Mouse (Mus musculus): ENCODE results near the gene Gm20388. TPM values are rescaled to one million over a fixed set of nuclear protein-coding genes. Genes with fewer than 3 reads are reported as not detected.
A peak's percentile ranks its signal among the peaks of the same experiment; 100 is the strongest.

Gene Gm20388
- polyA plus RNA-seq, 1 experiment from 2014 or later, result not detected

DNA sequence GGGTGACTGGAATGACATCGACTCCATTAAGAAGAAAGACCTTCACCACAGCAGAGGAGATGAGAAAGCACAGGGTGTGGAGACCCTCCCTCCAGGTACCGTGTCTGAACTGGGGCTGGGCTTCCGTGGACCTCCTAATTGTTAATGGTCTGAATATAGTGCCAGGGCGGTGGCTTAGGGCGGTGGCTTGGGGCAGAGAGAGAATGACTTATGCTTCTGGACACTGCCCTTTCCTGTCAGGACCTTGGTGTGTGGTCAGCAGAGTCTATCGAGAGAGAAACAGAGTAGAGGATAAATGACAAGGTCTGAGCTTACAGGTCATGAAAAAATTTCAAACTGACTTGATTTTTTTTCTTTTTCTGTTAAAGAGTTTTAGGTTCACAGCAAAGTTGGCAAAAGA lies 4384.7 kb downstream of the Gm20388 start:
- ATAC-seq (ENCODE audit: insufficient number of reproducible peaks, insufficient read depth, low FRiP score, low read depth), result no peak
- Histone ChIP-seq H3K27me3 (ENCODE audit: control insufficient read depth, insufficient read depth, low read length) (no peaks in the 10 kb centered on the region), H3K27ac (replicated peaks in 1 of 2; ENCODE audit: control insufficient read depth in 1 of 2, insufficient read depth in 1 of 2, low read depth in 2 of 2, low read length in 2 of 2) (peak overlapping the region; percentile 57 to 67; a peak in 3 of 4 replicates), H3K4me2 (ENCODE audit: low read length) (no peak overlapping the region), H3K9me3 (ENCODE audit: control insufficient read depth, low read length) (no peaks in the 10 kb centered on the region), H3K4me3 (ENCODE audit: control insufficient read depth in 1 of 2, insufficient read depth in 1 of 2, low read depth in 1 of 2, low read length in 2 of 2) (no peak overlapping the region), H3K4me1 (ENCODE audit: control insufficient read depth in 2 of 2, insufficient read depth in 2 of 2, low read length in 2 of 2) (peaks cover 27 to 33% of the 10 kb centered on the region in 2 experiments), H3K36me3 (ENCODE audit: control insufficient read depth, insufficient read depth, low read length) (0 out of 2 replicates have a peak, but pooled peaks cover 8% of the 10 kb centered on the region), H3K9ac (ENCODE audit: low read length) (no peak overlapping the region)
- 76% methylated on average over 6 of the region's 6 CpGs for WGBS

- WGBS, result 81% methylated on average over 4 of the region's 4 CpGs
- H3K27ac ChIP-seq (replicated peaks in 1 of 2; ENCODE audit: control insufficient read depth in 1 of 2, insufficient read depth in 1 of 2, low read depth in 2 of 2, low read length in 2 of 2), result no peak overlapping the region
- no peak overlapping the region for H3K9ac ChIP-seq (ENCODE audit: low read length)
- no peak for ATAC-seq (ENCODE audit: insufficient number of reproducible peaks, insufficient read depth, low FRiP score, low read depth)
- 0 out of 2 replicates have a peak, but pooled peaks cover 12% of the 10 kb centered on the region for H3K36me3 ChIP-seq (ENCODE audit: control insufficient read depth, insufficient read depth, low read length)
- H3K4me2 ChIP-seq (ENCODE audit: low read length), result no peak overlapping the region
- no peaks in the 10 kb centered on the region for H3K9me3 ChIP-seq (ENCODE audit: control insufficient read depth, low read length)
- peaks cover 3 to 9% of the 10 kb centered on the region in 2 experiments; a peak in 3 of 4 replicates for H3K4me1 ChIP-seq (ENCODE audit: control insufficient read depth in 2 of 2, insufficient read depth in 2 of 2, low read length in 2 of 2)
- no peaks in the 10 kb centered on the region for H3K27me3 ChIP-seq (ENCODE audit: control insufficient read depth, insufficient read depth, low read length)
- H3K4me3 ChIP-seq (ENCODE audit: control insufficient read depth in 1 of 2, insufficient read depth in 1 of 2, low read depth in 1 of 2, low read length in 2 of 2), result no peak overlapping the region
Observed at GRCm38 (mm10) chr8:124301512-124301911, 4390.9 kb downstream of the Gm20388 start.

- Histone ChIP-seq H3K4me2 (ENCODE audit: low read length) (no peak overlapping the region), H3K9ac (ENCODE audit: low read length) (no peak overlapping the region), H3K4me3 (ENCODE audit: control insufficient read depth in 1 of 2, insufficient read depth in 1 of 2, low read depth in 1 of 2, low read length in 2 of 2) (no peak overlapping the region), H3K4me1 (ENCODE audit: control insufficient read depth in 2 of 2, insufficient read depth in 2 of 2, low read length in 2 of 2) (peaks cover 3 to 15% of the 10 kb centered on the region in 2 experiments; a peak in 3 of 4 replicates), H3K36me3 (ENCODE audit: control insufficient read depth, insufficient read depth, low read length) (0 out of 2 replicates have a peak, but pooled peaks cover 17% of the 10 kb centered on the region), H3K9me3 (ENCODE audit: control insufficient read depth, low read length) (no peaks in the 10 kb centered on the region), H3K27ac (replicated peaks in 1 of 2; ENCODE audit: control insufficient read depth in 1 of 2, insufficient read depth in 1 of 2, low read depth in 2 of 2, low read length in 2 of 2) (no peak overlapping the region), H3K27me3 (ENCODE audit: control insufficient read depth, insufficient read depth, low read length) (no peaks in the 10 kb centered on the region)
- 75% methylated on average over 7 of the region's 7 CpGs for WGBS
- ATAC-seq (ENCODE audit: insufficient number of reproducible peaks, insufficient read depth, low FRiP score, low read depth), result no peak
Observed at GRCm38 (mm10) chr8:124301935-124302555, 4391.4 kb downstream of the Gm20388 start.

DNA sequence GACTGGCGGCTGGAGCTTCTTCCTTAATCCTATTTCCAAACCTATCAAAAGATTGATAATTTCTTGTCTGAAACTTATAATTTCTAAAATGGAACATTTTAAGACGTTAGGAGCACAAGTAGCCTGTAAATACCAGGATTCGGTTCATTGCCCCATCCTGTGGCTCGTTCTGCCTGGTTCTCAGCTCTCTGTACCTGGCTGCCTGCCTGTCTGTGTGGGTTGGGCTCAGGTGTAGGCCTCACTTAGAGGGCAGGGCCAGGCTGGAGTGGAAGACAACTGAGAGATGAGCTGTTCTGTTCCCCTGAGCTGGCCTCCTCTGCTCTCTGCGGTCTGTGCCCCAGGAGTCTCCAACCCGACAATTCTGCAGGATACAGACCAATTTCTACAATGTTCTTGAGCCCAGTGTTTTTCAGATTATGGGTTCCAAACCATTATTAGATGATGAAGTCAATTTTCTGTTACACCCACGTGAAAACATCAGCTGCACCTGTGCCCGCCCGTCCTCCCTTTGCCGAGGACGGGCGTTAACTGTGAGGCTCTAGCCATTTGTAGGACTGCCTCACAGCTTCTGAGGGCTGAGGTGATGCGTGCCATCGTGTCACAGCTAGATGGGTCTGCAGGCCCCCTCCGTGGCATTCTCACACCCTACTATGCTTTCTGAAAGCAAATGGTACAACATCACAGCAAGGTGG lies 4392.7 kb downstream of the Gm20388 start:
- Histone ChIP-seq H3K4me3 (ENCODE audit: control insufficient read depth in 1 of 2, insufficient read depth in 1 of 2, low read depth in 1 of 2, low read length in 2 of 2) (no peak overlapping the region), H3K9ac (ENCODE audit: low read length) (no peak overlapping the region), H3K9me3 (ENCODE audit: control insufficient read depth, low read length) (no peaks in the 10 kb centered on the region), H3K4me2 (ENCODE audit: low read length) (no peak overlapping the region), H3K27ac (replicated peaks in 1 of 2; ENCODE audit: control insufficient read depth in 1 of 2, insufficient read depth in 1 of 2, low read depth in 2 of 2, low read length in 2 of 2) (no peak overlapping the region), H3K36me3 (ENCODE audit: control insufficient read depth, insufficient read depth, low read length) (0 out of 2 replicates have a peak, but pooled peaks cover 17% of the 10 kb centered on the region), H3K4me1 (ENCODE audit: control insufficient read depth in 2 of 2, insufficient read depth in 2 of 2, low read length in 2 of 2) (peaks cover 3 to 26% of the 10 kb centered on the region in 2 experiments; a peak in 3 of 4 replicates), H3K27me3 (ENCODE audit: control insufficient read depth, insufficient read depth, low read length) (no peaks in the 10 kb centered on the region)
- ATAC-seq (ENCODE audit: insufficient number of reproducible peaks, insufficient read depth, low FRiP score, low read depth), result no peak
- WGBS, result 83% methylated on average over 15 of the region's 15 CpGs

- no peak for ATAC-seq (ENCODE audit: insufficient number of reproducible peaks, insufficient read depth, low FRiP score, low read depth)
- H3K4me1 ChIP-seq (ENCODE audit: control insufficient read depth in 2 of 2, insufficient read depth in 2 of 2, low read length in 2 of 2), result peaks cover 3 to 26% of the 10 kb centered on the region in 2 experiments; a peak in 3 of 4 replicates
- WGBS, result 73% methylated on average over 4 of the region's 4 CpGs
Observed at GRCm38 (mm10) chr8:124304141-124304540, 4393.5 kb downstream of the Gm20388 start.

DNA sequence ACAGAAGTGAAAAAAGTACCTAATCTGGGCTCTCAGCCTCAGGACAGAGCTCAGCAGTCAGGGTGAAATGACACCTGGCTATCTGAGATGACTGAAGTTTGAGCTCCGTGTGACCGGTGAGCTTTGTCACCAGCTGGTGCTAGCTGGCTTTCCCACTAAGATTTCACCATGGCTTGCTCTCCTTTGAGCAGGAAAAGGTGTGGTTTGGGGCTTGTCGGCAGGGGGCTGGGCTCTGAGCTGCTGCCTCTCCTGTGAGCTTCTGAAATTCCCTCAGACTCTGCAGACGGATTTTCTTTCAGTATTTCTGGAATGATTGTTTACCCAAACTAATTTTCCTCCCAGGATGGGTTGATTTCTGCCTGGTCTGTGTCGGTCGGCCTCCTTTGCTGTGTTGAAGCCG lies 4395.9 kb downstream of the Gm20388 start:
- Histone ChIP-seq H3K27ac (replicated peaks in 1 of 2; ENCODE audit: control insufficient read depth in 1 of 2, insufficient read depth in 1 of 2, low read depth in 2 of 2, low read length in 2 of 2) (no peak overlapping the region), H3K4me3 (ENCODE audit: control insufficient read depth in 1 of 2, insufficient read depth in 1 of 2, low read depth in 1 of 2, low read length in 2 of 2) (no peak overlapping the region), H3K27me3 (ENCODE audit: control insufficient read depth, insufficient read depth, low read length) (no peaks in the 10 kb centered on the region), H3K4me2 (ENCODE audit: low read length) (no peak overlapping the region), H3K36me3 (ENCODE audit: control insufficient read depth, insufficient read depth, low read length) (peaks cover 23% of the 10 kb centered on the region; the same call in 1 of the 2 replicates), H3K9me3 (ENCODE audit: control insufficient read depth, low read length) (no peaks in the 10 kb centered on the region), H3K9ac (ENCODE audit: low read length) (no peak overlapping the region), H3K4me1 (ENCODE audit: control insufficient read depth in 2 of 2, insufficient read depth in 2 of 2, low read length in 2 of 2) (peaks cover 3 to 24% of the 10 kb centered on the region in 2 experiments; a peak in 3 of 4 replicates)
- no peak for ATAC-seq (ENCODE audit: insufficient number of reproducible peaks, insufficient read depth, low FRiP score, low read depth)
- WGBS, result 46% methylated on average over 7 of the region's 7 CpGs

More at GRCm38 (mm10) chr8:124304141-124304540, 4393.5 kb downstream of the Gm20388 start:
- Histone ChIP-seq H3K4me3 (ENCODE audit: control insufficient read depth in 1 of 2, insufficient read depth in 1 of 2, low read depth in 1 of 2, low read length in 2 of 2) (no peak overlapping the region), H3K9me3 (ENCODE audit: control insufficient read depth, low read length) (no peaks in the 10 kb centered on the region), H3K36me3 (ENCODE audit: control insufficient read depth, insufficient read depth, low read length) (0 out of 2 replicates have a peak, but pooled peaks cover 17% of the 10 kb centered on the region), H3K27ac (replicated peaks in 1 of 2; ENCODE audit: control insufficient read depth in 1 of 2, insufficient read depth in 1 of 2, low read depth in 2 of 2, low read length in 2 of 2) (no peak overlapping the region), H3K4me2 (ENCODE audit: low read length) (no peak overlapping the region), H3K27me3 (ENCODE audit: control insufficient read depth, insufficient read depth, low read length) (no peaks in the 10 kb centered on the region), H3K9ac (ENCODE audit: low read length) (no peak overlapping the region)

DNA sequence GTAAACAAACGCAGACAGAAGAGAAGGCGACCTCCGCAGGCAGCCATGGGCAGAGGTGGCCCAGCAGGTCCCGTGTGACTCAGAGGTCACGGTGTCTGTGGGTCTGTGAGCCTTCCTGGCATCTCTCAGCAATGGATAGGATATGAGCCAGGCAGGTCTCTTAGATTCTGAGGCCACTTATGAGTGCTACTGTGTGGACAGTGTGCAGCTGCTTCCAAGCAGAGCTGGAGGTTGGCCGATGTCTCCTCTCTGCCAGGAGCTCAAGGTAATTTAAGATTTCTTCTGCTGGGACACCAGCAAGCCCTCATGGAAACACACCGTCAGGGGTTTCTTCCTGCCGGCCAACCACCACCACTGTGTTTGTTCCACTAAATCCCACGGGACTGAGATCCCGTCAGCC lies 4397.1 kb downstream of the Gm20388 start:
- H3K4me3 ChIP-seq (ENCODE audit: control insufficient read depth in 1 of 2, insufficient read depth in 1 of 2, low read depth in 1 of 2, low read length in 2 of 2), result no peak overlapping the region
- H3K9me3 ChIP-seq (ENCODE audit: control insufficient read depth, low read length), result no peaks in the 10 kb centered on the region
- peaks cover 3 to 23% of the 10 kb centered on the region in 2 experiments; a peak in 3 of 4 replicates for H3K4me1 ChIP-seq (ENCODE audit: control insufficient read depth in 2 of 2, insufficient read depth in 2 of 2, low read length in 2 of 2)
- 83% methylated on average over 10 of the region's 10 CpGs for WGBS
- no peak overlapping the region for H3K9ac ChIP-seq (ENCODE audit: low read length)
- H3K4me2 ChIP-seq (ENCODE audit: low read length), result no peak overlapping the region
- no peak overlapping the region for H3K27ac ChIP-seq (replicated peaks in 1 of 2; ENCODE audit: control insufficient read depth in 1 of 2, insufficient read depth in 1 of 2, low read depth in 2 of 2, low read length in 2 of 2)
- peaks cover 23% of the 10 kb centered on the region; the same call in 1 of the 2 replicates for H3K36me3 ChIP-seq (ENCODE audit: control insufficient read depth, insufficient read depth, low read length)
- no peaks in the 10 kb centered on the region for H3K27me3 ChIP-seq (ENCODE audit: control insufficient read depth, insufficient read depth, low read length)
- no peak for ATAC-seq (ENCODE audit: insufficient number of reproducible peaks, insufficient read depth, low FRiP score, low read depth)

Data from heart, embryonic 14.5 days (tissue).